Mouse (Mus musculus): ENCODE results near the gene Kcnh1. TPM values are rescaled to one million over a fixed set of nuclear protein-coding genes. Genes with fewer than 3 reads are reported as not detected.

Kcnh1 gene
- total and polyA plus RNA-seq, 2 experiments from 2014 or later: 2.9 to 5.9 TPM

DNA sequence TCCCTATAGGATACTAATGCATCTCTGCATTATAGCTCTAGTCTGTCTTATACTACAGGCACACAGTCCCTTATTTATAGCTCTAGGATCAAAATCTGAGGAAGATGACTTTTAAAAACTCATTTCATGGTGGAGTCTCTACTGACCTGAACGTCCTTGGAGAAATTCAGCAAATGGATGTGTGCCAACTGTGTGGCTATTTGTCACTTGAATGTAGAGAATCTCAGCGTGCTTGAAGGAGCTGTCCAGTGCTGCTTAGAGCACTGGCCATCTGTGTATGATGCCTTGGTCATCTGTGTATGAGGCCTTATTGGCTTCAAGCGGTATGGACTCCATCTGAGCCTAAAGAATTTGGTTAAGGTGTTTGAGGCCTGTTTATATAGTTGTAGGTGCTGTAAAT lies 100.7 kb downstream of the Kcnh1 start:
- no peaks in the 10 kb centered on the region for H3K4me1 ChIP-seq (ENCODE audit: insufficient read depth, low read length)
- H3K27ac ChIP-seq (ENCODE audit: low read depth, low read length): no peak overlapping the region
- H3K9ac ChIP-seq (replicated peaks; ENCODE audit: low read length, poor library complexity, severe bottlenecking): no peak overlapping the region
- H3K36me3 ChIP-seq (ENCODE audit: insufficient read depth, low read length): no peaks in the 10 kb centered on the region
- no peak for TF ChIP-seq CTCF (IDR thresholded peaks at IDR 0.05)
- H3K27me3 ChIP-seq (ENCODE audit: insufficient read depth, low read length): no peaks in the 10 kb centered on the region
- DNase-seq (ENCODE audit: low spot score) (peak; percentile 31), ATAC-seq (ENCODE audit: low FRiP score) (no peak)
- H3K4me2 ChIP-seq (ENCODE audit: low read depth, low read length, poor library complexity, severe bottlenecking): no peak overlapping the region
- 66% methylated on average over 3 of the region's 3 CpGs for WGBS
- H3K4me3 ChIP-seq (ENCODE audit: low read depth, low read length): no peak overlapping the region
- no peaks in the 10 kb centered on the region for H3K9me3 ChIP-seq (ENCODE audit: low read length)

DNA sequence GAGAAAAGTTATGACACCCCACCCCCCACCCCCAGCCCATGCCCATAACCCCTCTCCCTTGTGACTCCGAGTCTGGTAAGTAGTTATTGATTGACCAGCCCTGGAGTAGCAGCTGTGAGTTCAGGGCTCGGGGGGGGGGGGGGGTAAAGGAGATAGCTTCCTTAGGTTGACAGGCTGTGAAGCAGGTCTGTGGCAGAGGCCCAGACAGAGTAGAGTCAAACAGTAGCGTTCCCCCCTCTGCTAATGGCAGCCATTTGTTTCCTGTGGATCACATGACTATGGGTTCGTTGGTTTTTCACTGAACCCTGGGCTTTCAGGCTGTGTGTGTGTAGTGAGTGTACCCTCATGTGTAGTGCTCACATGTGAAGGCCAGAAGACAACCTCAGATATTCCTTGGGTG lies 102.8 kb downstream of the Kcnh1 start:
- Histone ChIP-seq H3K9ac (replicated peaks; ENCODE audit: low read length, poor library complexity, severe bottlenecking) (no peak overlapping the region), H3K27ac (ENCODE audit: low read depth, low read length) (no peak overlapping the region), H3K4me1 (ENCODE audit: insufficient read depth, low read length) (no peaks in the 10 kb centered on the region), H3K4me2 (ENCODE audit: low read depth, low read length, poor library complexity, severe bottlenecking) (no peak overlapping the region), H3K4me3 (ENCODE audit: low read depth, low read length) (no peak overlapping the region), H3K27me3 (ENCODE audit: insufficient read depth, low read length) (no peaks in the 10 kb centered on the region), H3K9me3 (ENCODE audit: low read length) (no peaks in the 10 kb centered on the region), H3K36me3 (ENCODE audit: insufficient read depth, low read length) (no peaks in the 10 kb centered on the region)
- DNase-seq (ENCODE audit: low spot score) (no peak), ATAC-seq (ENCODE audit: low FRiP score) (no peak)
- TF ChIP-seq CTCF (IDR thresholded peaks at IDR 0.05): no peak
- WGBS: 77% methylated on average over 4 of the region's 4 CpGs

DNA sequence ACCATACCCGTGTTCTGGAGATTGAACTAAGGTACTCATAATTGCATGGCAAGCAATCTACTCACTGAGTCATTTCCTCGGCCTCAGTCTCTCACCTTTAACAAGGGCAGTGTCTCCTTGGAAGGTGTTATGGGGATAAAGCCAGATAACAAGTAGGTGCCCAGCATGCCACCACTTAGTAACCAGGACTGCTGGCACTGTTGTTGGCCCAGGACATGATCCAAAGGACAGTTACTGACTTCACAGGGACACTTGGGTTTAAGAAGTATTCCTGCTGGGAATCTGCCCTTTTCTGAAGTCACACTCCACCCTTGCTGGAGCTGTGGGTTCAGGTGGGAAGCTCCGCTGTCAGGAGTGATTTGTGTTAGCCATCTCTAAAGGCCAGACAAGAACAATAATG lies 103.3 kb downstream of the Kcnh1 start:
- no peaks in the 10 kb centered on the region for H3K27me3 ChIP-seq (ENCODE audit: insufficient read depth, low read length)
- no peaks in the 10 kb centered on the region for H3K9me3 ChIP-seq (ENCODE audit: low read length)
- WGBS: 84% methylated on average over 3 of the region's 3 CpGs
- H3K9ac ChIP-seq (replicated peaks; ENCODE audit: low read length, poor library complexity, severe bottlenecking): no peak overlapping the region
- DNase-seq (ENCODE audit: low spot score) (no peak), ATAC-seq (ENCODE audit: low FRiP score) (no peak)
- H3K36me3 ChIP-seq (ENCODE audit: insufficient read depth, low read length): no peaks in the 10 kb centered on the region
- no peak overlapping the region for H3K27ac ChIP-seq (ENCODE audit: low read depth, low read length)
- no peaks in the 10 kb centered on the region for H3K4me1 ChIP-seq (ENCODE audit: insufficient read depth, low read length)
- no peak overlapping the region for H3K4me3 ChIP-seq (ENCODE audit: low read depth, low read length)
- no peak overlapping the region for H3K4me2 ChIP-seq (ENCODE audit: low read depth, low read length, poor library complexity, severe bottlenecking)
- no peak for TF ChIP-seq CTCF (IDR thresholded peaks at IDR 0.05)

DNA sequence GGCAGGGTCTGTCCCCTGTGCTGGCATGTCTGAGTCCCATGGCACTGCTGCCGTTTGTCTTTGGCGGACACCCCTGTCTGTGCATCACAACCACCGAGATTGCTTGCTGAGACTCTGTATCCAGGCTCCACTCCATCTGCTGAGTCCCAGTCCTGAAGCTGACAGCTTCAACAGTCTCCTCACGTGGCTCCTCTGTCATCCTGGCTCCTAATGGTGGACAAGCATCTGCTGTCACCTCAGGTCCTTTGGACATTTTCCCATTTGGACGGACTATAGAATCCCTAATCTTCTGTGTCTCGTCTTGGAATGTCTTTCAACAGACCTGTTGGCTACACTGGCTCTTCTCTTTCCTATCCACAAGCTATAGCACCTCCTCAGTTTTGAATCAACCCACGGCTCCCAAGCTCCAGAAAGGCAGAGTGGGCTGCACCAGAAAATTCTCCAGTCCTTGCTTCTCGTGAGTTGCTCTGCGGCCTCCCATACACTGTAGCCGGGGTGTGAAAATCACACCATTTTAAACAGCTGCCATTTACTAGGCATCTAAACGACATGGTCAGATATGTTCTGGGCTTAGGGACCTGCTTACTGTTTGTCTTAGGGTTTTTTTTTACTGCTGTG lies 104.8 kb downstream of the Kcnh1 start:
- no peaks in the 10 kb centered on the region for H3K9me3 ChIP-seq (ENCODE audit: low read length)
- H3K4me1 ChIP-seq (ENCODE audit: insufficient read depth, low read length): no peaks in the 10 kb centered on the region
- no peak overlapping the region for H3K4me3 ChIP-seq (ENCODE audit: low read depth, low read length)
- DNase-seq (ENCODE audit: low spot score) (peak; percentile 59), ATAC-seq (ENCODE audit: low FRiP score) (no peak)
- no peak for TF ChIP-seq CTCF (IDR thresholded peaks at IDR 0.05)
- no peak overlapping the region for H3K9ac ChIP-seq (replicated peaks; ENCODE audit: low read length, poor library complexity, severe bottlenecking)
- H3K4me2 ChIP-seq (ENCODE audit: low read depth, low read length, poor library complexity, severe bottlenecking): no peak overlapping the region
- H3K36me3 ChIP-seq (ENCODE audit: insufficient read depth, low read length): no peaks in the 10 kb centered on the region
- no peaks in the 10 kb centered on the region for H3K27me3 ChIP-seq (ENCODE audit: insufficient read depth, low read length)
- H3K27ac ChIP-seq (ENCODE audit: low read depth, low read length): no peak overlapping the region
- 83% methylated on average over 11 of the region's 11 CpGs for WGBS

DNA sequence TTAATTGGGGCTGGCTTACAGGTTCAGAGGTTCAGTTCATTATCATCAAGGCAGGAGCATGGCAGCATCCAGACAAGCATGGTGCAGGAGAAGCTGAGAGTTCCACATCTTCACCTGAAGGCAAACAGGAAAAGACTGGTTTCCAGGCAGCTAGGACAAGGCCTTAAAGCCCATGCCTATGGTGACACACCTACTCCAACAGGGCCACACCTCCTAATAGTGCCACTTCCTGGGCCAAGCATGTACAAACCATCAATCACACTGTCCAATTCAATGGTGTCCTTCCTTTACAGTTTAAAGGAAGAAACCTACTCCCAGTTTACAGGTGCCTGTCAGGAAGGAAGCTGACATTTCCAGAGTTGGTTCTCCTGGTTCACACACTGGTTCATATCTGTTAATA lies 105.3 kb downstream of the Kcnh1 start:
- Histone ChIP-seq H3K4me2 (ENCODE audit: low read depth, low read length, poor library complexity, severe bottlenecking) (no peak overlapping the region), H3K4me1 (ENCODE audit: insufficient read depth, low read length) (no peaks in the 10 kb centered on the region), H3K27me3 (ENCODE audit: insufficient read depth, low read length) (no peaks in the 10 kb centered on the region), H3K9ac (replicated peaks; ENCODE audit: low read length, poor library complexity, severe bottlenecking) (no peak overlapping the region), H3K36me3 (ENCODE audit: insufficient read depth, low read length) (no peaks in the 10 kb centered on the region), H3K9me3 (ENCODE audit: low read length) (no peaks in the 10 kb centered on the region), H3K27ac (ENCODE audit: low read depth, low read length) (no peak overlapping the region), H3K4me3 (ENCODE audit: low read depth, low read length) (no peak overlapping the region)
- TF ChIP-seq CTCF (IDR thresholded peaks at IDR 0.05): no peak
- ATAC-seq (ENCODE audit: low FRiP score): no peak
- DNase-seq (ENCODE audit: low spot score): no peak

DNA sequence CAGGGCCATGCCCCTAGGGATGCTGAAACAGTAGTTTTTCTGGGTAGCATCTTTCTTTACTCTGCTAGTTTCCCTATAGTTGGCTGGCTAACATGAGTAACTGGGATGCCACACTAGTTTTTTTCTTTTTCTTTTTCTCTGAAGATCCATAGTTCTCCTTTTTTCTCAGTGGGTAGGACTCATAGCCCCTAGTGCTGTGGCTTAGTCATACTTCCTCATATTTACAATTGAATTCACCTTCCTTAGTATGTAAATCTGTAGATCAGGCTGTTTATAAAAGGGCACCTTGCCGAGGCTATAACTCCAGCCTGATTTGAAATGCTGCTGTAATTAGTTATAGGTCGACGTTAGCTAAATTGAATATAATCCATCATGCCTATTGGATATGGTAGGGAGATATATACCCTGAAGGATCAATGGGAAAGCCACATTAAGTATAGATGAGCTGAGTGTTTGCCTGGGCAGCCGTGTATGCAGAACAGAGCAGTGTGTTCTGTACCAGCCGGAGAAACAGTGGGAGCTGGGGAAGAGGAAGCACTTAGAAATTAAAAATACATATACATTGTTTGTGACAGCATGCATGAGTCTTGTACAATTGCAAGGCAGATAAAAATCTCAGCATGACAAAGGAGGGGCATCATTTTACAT lies 107.0 kb downstream of the Kcnh1 start:
- ATAC-seq (ENCODE audit: low FRiP score): no peak
- Histone ChIP-seq H3K9ac (replicated peaks; ENCODE audit: low read length, poor library complexity, severe bottlenecking) (no peak overlapping the region), H3K4me2 (ENCODE audit: low read depth, low read length, poor library complexity, severe bottlenecking) (no peak overlapping the region), H3K36me3 (ENCODE audit: insufficient read depth, low read length) (no peaks in the 10 kb centered on the region), H3K27me3 (ENCODE audit: insufficient read depth, low read length) (no peaks in the 10 kb centered on the region), H3K4me3 (ENCODE audit: low read depth, low read length) (no peak overlapping the region), H3K27ac (ENCODE audit: low read depth, low read length) (no peak overlapping the region), H3K4me1 (ENCODE audit: insufficient read depth, low read length) (no peaks in the 10 kb centered on the region), H3K9me3 (ENCODE audit: low read length) (no peaks in the 10 kb centered on the region)
- TF ChIP-seq CTCF (IDR thresholded peaks at IDR 0.05): no peak
- WGBS: 46% methylated on average over 5 of the region's 5 CpGs
- DNase-seq (ENCODE audit: low spot score): no peak
